Mouse (Mus musculus): ENCODE data around the gene Plcb1. TPM values are rescaled to one million over a fixed set of nuclear protein-coding genes. Genes with fewer than 3 reads are reported as not detected.

Gene Plcb1
- polyA plus RNA-seq, 1 experiment from 2014 or later: 7.7 TPM

DNA sequence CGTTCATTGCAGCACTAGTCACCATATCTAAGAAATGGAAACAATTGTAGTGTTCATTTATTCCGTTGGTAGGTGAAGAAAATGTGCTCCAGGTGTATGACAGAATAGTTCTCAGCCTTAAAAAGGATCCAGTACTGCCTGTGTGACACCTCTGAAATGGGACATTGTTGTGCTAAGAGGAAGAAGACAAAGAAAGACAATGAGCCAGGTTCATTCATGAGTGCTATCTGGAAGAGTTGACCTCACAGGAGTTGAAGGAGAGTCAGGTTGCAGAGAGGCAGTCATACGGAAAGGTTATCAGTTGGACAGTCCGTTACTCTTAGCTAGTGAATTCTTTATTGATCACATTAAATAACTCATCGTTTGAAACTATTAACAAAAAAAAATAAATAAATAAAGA is 286.6 kb downstream of the Plcb1 start:
- Histone ChIP-seq H3K9me3 (ENCODE audit: control insufficient read depth) (no peaks in the 10 kb centered on the region), H3K27me3 (replicated peaks; ENCODE audit: control insufficient read depth, insufficient read depth, low read length) (no peaks in the 10 kb centered on the region), H3K4me1 (replicated peaks; ENCODE audit: control insufficient read depth, insufficient read depth, low read length) (no peaks in the 10 kb centered on the region), H3K4me3 (ENCODE audit: low read depth, low read length) (no peak overlapping the region), H3K27ac (ENCODE audit: low read depth, low read length) (no peak overlapping the region), H3K4me2 (replicated peaks; ENCODE audit: low read depth) (no peak overlapping the region), H3K36me3 (ENCODE audit: control insufficient read depth, insufficient read depth) (no peaks in the 10 kb centered on the region), H3K9ac (ENCODE audit: low read depth, low read length) (no peak overlapping the region)
- no peak for TF ChIP-seq CTCF (IDR thresholded peaks at IDR 0.05; ENCODE audit: low read depth)
- ATAC-seq: no peak
- 76% methylated on average over 5 of the region's 5 CpGs for WGBS

DNA sequence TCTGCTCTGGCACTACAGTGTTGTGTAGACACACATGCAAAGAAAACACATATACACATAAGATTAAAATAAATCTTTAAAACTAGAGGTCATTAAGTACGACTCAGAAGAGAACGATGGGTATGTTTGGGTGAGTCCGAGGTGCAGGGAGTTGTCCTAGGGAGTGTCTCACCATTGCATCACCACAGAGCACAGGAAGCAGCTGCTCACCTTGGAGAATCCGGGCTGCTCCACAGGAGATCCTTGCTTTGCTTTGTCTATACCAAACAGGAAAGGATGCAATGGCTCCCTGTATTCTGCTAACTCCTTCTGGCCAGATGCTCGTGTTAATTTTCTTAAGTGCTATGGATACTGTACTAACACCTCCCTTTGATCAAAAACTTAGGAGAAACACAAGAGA is 287.1 kb downstream of the Plcb1 start:
- no peaks in the 10 kb centered on the region for H3K36me3 ChIP-seq (ENCODE audit: control insufficient read depth, insufficient read depth)
- H3K4me2 ChIP-seq (replicated peaks; ENCODE audit: low read depth): no peak overlapping the region
- H3K9me3 ChIP-seq (ENCODE audit: control insufficient read depth): no peaks in the 10 kb centered on the region
- no peak for TF ChIP-seq CTCF (IDR thresholded peaks at IDR 0.05; ENCODE audit: low read depth)
- WGBS: 49% methylated on average over 5 of the region's 5 CpGs
- H3K4me1 ChIP-seq (replicated peaks; ENCODE audit: control insufficient read depth, insufficient read depth, low read length): no peaks in the 10 kb centered on the region
- no peak overlapping the region for H3K4me3 ChIP-seq (ENCODE audit: low read depth, low read length)
- no peak for ATAC-seq
- H3K27ac ChIP-seq (ENCODE audit: low read depth, low read length): no peak overlapping the region
- H3K9ac ChIP-seq (ENCODE audit: low read depth, low read length): no peak overlapping the region
- no peaks in the 10 kb centered on the region for H3K27me3 ChIP-seq (replicated peaks; ENCODE audit: control insufficient read depth, insufficient read depth, low read length)

DNA sequence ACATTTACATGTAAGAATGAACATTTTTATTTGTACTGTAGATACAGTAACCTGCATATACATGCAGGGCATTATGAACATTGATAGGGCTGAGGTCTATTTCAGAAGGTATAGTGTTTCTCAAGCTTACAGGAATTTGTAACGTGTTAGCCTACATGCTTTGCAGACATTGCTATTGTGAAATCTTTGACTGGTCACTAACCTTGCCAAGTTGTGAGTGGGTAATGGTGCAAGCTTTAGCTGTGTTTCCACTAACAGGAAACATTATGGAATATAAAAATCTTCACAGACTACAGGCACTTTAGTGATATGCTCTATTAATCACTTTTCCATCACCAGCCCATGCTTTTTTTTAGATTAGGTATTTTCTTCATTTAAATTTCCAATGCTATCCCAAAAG is 289.5 kb downstream of the Plcb1 start:
- H3K4me2 ChIP-seq (replicated peaks; ENCODE audit: low read depth): no peak overlapping the region
- H3K36me3 ChIP-seq (ENCODE audit: control insufficient read depth, insufficient read depth): no peaks in the 10 kb centered on the region
- H3K4me1 ChIP-seq (replicated peaks; ENCODE audit: control insufficient read depth, insufficient read depth, low read length): no peaks in the 10 kb centered on the region
- no peaks in the 10 kb centered on the region for H3K27me3 ChIP-seq (replicated peaks; ENCODE audit: control insufficient read depth, insufficient read depth, low read length)
- 86% methylated on average over 1 of the region's 1 CpGs for WGBS
- no peak overlapping the region for H3K9ac ChIP-seq (ENCODE audit: low read depth, low read length)
- no peak overlapping the region for H3K4me3 ChIP-seq (ENCODE audit: low read depth, low read length)
- H3K9me3 ChIP-seq (ENCODE audit: control insufficient read depth): no peaks in the 10 kb centered on the region
- TF ChIP-seq CTCF (IDR thresholded peaks at IDR 0.05; ENCODE audit: low read depth): no peak
- no peak overlapping the region for H3K27ac ChIP-seq (ENCODE audit: low read depth, low read length)
- ATAC-seq: no peak

DNA sequence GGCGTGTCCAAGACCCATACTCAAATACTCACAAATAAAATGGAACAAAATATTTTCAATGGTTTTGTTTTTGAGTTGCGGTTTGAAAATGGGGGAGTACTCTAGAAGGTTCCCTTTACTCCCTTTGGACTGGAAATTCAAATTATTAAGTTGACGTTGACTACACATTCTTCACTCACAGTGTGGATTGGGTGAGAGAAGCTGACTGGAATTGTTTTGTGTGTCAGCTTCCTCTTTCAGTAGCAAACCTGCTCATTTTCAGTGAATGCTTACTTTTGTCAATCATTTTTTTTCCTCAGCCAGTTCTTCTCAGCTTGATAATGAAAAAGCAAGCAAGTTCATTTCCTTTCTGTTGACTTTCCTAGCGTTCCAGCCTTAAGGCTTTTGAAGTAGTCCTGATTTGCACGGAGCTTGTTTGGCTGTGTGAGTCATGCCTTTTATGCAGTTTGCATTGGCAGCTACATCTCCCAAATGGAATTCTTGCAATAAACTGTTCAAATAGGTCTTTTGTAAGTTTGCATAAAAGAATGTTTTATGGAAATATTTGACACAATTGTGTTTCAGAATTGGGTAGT is 306.8 kb downstream of the Plcb1 start:
- H3K9me3 ChIP-seq (ENCODE audit: control insufficient read depth): no peaks in the 10 kb centered on the region
- H3K27ac ChIP-seq (ENCODE audit: low read depth, low read length): no peak overlapping the region
- H3K27me3 ChIP-seq (replicated peaks; ENCODE audit: control insufficient read depth, insufficient read depth, low read length): no peaks in the 10 kb centered on the region
- 61% methylated on average over 5 of the region's 5 CpGs for WGBS
- ATAC-seq: no peak
- no peak overlapping the region for H3K9ac ChIP-seq (ENCODE audit: low read depth, low read length)
- H3K4me1 ChIP-seq (replicated peaks; ENCODE audit: control insufficient read depth, insufficient read depth, low read length): no peaks in the 10 kb centered on the region
- no peak overlapping the region for H3K4me3 ChIP-seq (ENCODE audit: low read depth, low read length)
- H3K36me3 ChIP-seq (ENCODE audit: control insufficient read depth, insufficient read depth): no peaks in the 10 kb centered on the region
- no peak for TF ChIP-seq CTCF (IDR thresholded peaks at IDR 0.05; ENCODE audit: low read depth)
- no peak overlapping the region for H3K4me2 ChIP-seq (replicated peaks; ENCODE audit: low read depth)

DNA sequence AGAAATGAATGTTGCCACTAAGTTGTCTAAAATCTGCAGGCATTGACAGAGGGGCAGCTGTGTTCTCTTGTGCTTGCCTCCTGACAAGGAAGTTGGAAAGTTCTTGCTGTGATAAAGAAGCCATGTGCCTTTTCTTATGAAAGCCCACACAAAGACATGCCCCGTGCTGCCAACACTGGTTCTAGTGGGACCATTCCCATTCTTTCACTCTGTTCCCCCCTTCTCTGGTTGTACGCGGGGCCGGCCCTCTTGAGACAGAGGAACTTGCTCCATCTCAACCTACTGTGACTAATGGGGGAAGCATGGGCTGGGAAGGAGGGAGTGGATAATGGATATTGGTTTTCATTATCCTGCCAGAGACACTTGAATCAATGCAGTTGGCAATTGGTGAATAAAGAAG is 315.4 kb downstream of the Plcb1 start:
- Histone ChIP-seq H3K4me1 (replicated peaks; ENCODE audit: control insufficient read depth, insufficient read depth, low read length) (no peaks in the 10 kb centered on the region), H3K27me3 (replicated peaks; ENCODE audit: control insufficient read depth, insufficient read depth, low read length) (no peaks in the 10 kb centered on the region)
- 90% methylated on average over 4 of the region's 4 CpGs for WGBS

DNA sequence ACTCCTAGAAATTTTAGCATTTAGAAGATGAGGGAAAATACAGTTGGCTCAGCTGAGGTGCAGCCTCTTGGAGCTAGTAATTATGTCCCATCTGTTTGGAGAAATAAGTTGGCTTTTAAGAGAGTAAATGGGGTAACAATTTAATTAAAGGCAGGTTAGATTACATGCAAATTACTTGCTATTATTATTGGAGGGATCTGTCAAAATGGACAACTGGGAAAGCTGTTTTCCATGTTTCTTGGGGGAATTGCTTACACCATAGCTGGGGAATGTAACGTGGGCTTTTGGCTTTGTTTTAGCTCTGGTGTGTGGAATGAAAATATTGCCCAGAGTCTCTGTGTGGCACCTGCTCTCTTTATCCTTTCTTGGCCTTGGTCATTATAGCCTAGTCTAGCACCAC is 316.1 kb downstream of the Plcb1 start:
- Histone ChIP-seq H3K4me2 (replicated peaks; ENCODE audit: low read depth) (no peak overlapping the region), H3K27me3 (replicated peaks; ENCODE audit: control insufficient read depth, insufficient read depth, low read length) (no peaks in the 10 kb centered on the region), H3K36me3 (ENCODE audit: control insufficient read depth, insufficient read depth) (no peaks in the 10 kb centered on the region), H3K27ac (ENCODE audit: low read depth, low read length) (no peak overlapping the region), H3K9ac (ENCODE audit: low read depth, low read length) (no peak overlapping the region), H3K9me3 (ENCODE audit: control insufficient read depth) (no peaks in the 10 kb centered on the region), H3K4me1 (replicated peaks; ENCODE audit: control insufficient read depth, insufficient read depth, low read length) (no peaks in the 10 kb centered on the region), H3K4me3 (ENCODE audit: low read depth, low read length) (no peak overlapping the region)
- 86% methylated on average over 1 of the region's 1 CpGs for WGBS
- TF ChIP-seq CTCF (IDR thresholded peaks at IDR 0.05; ENCODE audit: low read depth): no peak
- no peak for ATAC-seq

More for the DNA sequence above, 315.4 kb downstream of the Plcb1 start:
- TF ChIP-seq CTCF (IDR thresholded peaks at IDR 0.05; ENCODE audit: low read depth): no peak
- Histone ChIP-seq H3K4me3 (ENCODE audit: low read depth, low read length) (no peak overlapping the region), H3K36me3 (ENCODE audit: control insufficient read depth, insufficient read depth) (no peaks in the 10 kb centered on the region), H3K9ac (ENCODE audit: low read depth, low read length) (no peak overlapping the region), H3K27ac (ENCODE audit: low read depth, low read length) (no peak overlapping the region), H3K9me3 (ENCODE audit: control insufficient read depth) (no peaks in the 10 kb centered on the region), H3K4me2 (replicated peaks; ENCODE audit: low read depth) (no peak overlapping the region)
- ATAC-seq: no peak

- no peaks in the 10 kb centered on the region for H3K9me3 ChIP-seq (ENCODE audit: control insufficient read depth)
- no peak overlapping the region for H3K4me2 ChIP-seq (replicated peaks; ENCODE audit: low read depth)
- no peaks in the 10 kb centered on the region for H3K36me3 ChIP-seq (ENCODE audit: control insufficient read depth, insufficient read depth)
- 94% methylated on average over 4 of the region's 4 CpGs for WGBS
- H3K9ac ChIP-seq (ENCODE audit: low read depth, low read length): no peak overlapping the region
- no peaks in the 10 kb centered on the region for H3K27me3 ChIP-seq (replicated peaks; ENCODE audit: control insufficient read depth, insufficient read depth, low read length)
- no peak overlapping the region for H3K4me3 ChIP-seq (ENCODE audit: low read depth, low read length)
- no peaks in the 10 kb centered on the region for H3K4me1 ChIP-seq (replicated peaks; ENCODE audit: control insufficient read depth, insufficient read depth, low read length)
- no peak for ATAC-seq
- H3K27ac ChIP-seq (ENCODE audit: low read depth, low read length): no peak overlapping the region
- TF ChIP-seq CTCF (IDR thresholded peaks at IDR 0.05; ENCODE audit: low read depth): no peak
Observed at GRCm38 (mm10) chr2:135106649-135107048, 320.8 kb downstream of the Plcb1 start.
